Mouse (Mus musculus): ENCODE data around the gene Csnk1g2. TPM values are rescaled to one million over a fixed set of nuclear protein-coding genes. Genes with fewer than 3 reads are reported as not detected.
A peak's percentile ranks its signal among the peaks of the same experiment; 100 is the strongest.

Csnk1g2 gene
- polyA plus RNA-seq, 1 experiment from 2014 or later: 89.0 TPM

- no peaks in the 10 kb centered on the region for H3K27me3 ChIP-seq (replicated peaks)
- peak overlapping the region; percentile 50 for H3K4me2 ChIP-seq
- peaks cover 55% of the 10 kb centered on the region for H3K36me3 ChIP-seq
- H3K4me3 ChIP-seq: no peak overlapping the region
- 67% methylated on average over 12 of the region's 12 CpGs for WGBS
- H3K9ac ChIP-seq: peak overlapping the region; percentile 64
- H3K9me3 ChIP-seq: no peaks in the 10 kb centered on the region
- peaks cover 55% of the 10 kb centered on the region for H3K4me1 ChIP-seq
- H3K27ac ChIP-seq (replicated peaks): peak overlapping the region; percentile 2; the same call in 1 of the 2 replicates
- no peak for ATAC-seq (ENCODE audit: extremely low read depth, insufficient number of reproducible peaks, low FRiP score, low TSS enrichment)
Measured at GRCm38 (mm10) chr10:80584642-80585552, 37.7 kb upstream of the Csnk1g2 start.

DNA sequence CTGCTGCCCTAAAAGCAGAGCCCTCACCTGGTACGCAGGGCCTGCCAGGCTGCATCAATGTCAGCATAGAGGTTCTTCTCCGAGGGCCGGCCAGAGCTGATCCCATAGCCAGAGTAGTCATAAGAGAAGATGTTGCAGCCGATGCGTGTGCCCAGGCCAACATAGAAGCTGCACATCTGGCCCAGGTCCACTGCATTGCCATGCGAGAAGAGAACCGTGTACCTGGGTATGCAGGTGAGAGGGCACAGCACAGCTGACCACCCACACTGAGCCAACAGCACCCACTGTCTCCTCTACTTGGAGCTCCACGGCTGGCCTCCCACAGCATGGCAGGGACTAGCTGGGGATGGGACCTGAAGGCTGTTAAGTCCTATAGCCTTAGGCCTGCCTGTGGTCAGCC is 37.1 kb upstream of the Csnk1g2 start:
- peaks cover 55% of the 10 kb centered on the region for H3K4me1 ChIP-seq

DNA sequence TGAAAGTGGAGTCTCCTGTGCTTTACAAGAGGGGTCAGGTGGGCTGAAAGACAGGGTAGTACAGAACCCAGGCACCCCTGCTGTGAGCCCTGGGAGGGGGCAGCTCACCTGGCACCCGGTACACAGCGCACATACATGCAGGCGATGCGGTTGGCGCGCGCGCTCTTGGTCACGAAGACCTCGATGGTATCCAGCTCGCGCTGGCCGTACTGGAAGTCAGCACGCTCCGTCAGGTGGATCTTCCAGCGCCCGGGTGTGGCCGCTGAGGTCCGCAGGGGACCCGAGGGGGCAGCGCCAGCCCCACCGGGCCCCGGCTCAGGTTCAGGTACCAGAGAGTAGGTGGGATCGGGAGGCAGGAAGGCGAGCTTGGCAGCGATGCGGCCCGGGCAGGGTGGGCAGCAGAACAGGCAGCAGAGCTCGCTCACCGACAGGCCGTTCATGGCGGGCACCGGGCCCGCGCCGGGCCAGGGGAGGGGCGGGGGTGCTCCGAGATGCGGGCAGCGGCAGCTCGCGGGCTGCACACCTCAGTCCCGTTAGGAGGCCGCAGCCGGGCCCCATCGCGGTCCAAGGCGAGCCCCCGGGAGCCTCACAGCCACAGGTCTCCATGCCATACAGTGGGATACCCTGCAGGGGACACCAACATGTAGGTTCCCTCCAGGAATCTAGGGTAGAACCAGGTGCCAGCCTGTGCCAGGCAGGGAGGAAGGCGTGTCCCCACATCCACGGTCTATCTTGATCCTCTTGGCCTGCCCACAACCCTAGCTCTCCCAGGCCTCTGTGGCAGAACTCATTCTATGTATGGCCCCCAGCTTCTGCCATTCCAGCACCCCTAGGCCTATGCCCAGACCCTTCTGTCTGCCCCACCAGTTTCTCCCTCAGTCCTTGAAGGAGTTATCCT is 36.0 kb upstream of the Csnk1g2 start:
- Histone ChIP-seq H3K27me3 (replicated peaks) (no peaks in the 10 kb centered on the region), H3K9me3 (no peaks in the 10 kb centered on the region), H3K9ac (peak overlapping the region; percentile 64), H3K4me1 (peaks cover 55% of the 10 kb centered on the region), H3K4me3 (peak overlapping the region; percentile 24), H3K4me2 (peak overlapping the region; percentile 50), H3K27ac (replicated peaks) (peak overlapping the region; percentile 86), H3K36me3 (peaks cover 48% of the 10 kb centered on the region)
- 84% methylated on average over 46 of the region's 51 CpGs for WGBS
- no peak for ATAC-seq (ENCODE audit: extremely low read depth, insufficient number of reproducible peaks, low FRiP score, low TSS enrichment)

More for the DNA sequence above, 37.1 kb upstream of the Csnk1g2 start:
- Histone ChIP-seq H3K9me3 (no peaks in the 10 kb centered on the region), H3K36me3 (peaks cover 55% of the 10 kb centered on the region), H3K27me3 (replicated peaks) (no peaks in the 10 kb centered on the region), H3K27ac (replicated peaks) (peak overlapping the region; percentile 86; the same call in 1 of the 2 replicates), H3K4me2 (peak overlapping the region; percentile 50), H3K4me3 (peak overlapping the region; percentile 24), H3K9ac (peak overlapping the region; percentile 64; the same call in 1 of the 2 replicates)
- ATAC-seq (ENCODE audit: extremely low read depth, insufficient number of reproducible peaks, low FRiP score, low TSS enrichment): no peak
- WGBS: 91% methylated on average over 8 of the region's 8 CpGs

- Histone ChIP-seq H3K27ac (replicated peaks) (peak overlapping the region; percentile 86), H3K36me3 (peaks cover 42% of the 10 kb centered on the region), H3K4me1 (peaks cover 55% of the 10 kb centered on the region), H3K9me3 (no peaks in the 10 kb centered on the region), H3K4me3 (peak overlapping the region; percentile 24), H3K9ac (peak overlapping the region; percentile 64), H3K4me2 (peak overlapping the region; percentile 50), H3K27me3 (replicated peaks) (no peaks in the 10 kb centered on the region)
- WGBS: 45% methylated on average over 4 of the region's 4 CpGs
- ATAC-seq (ENCODE audit: extremely low read depth, insufficient number of reproducible peaks, low FRiP score, low TSS enrichment): no peak
Measured at GRCm38 (mm10) chr10:80587305-80587657, 35.4 kb upstream of the Csnk1g2 start.

GRCm38 (mm10) chr10:80589127-80589878 is 33.3 kb upstream of the Csnk1g2 start:
- WGBS: 10% methylated on average over 12 of the region's 12 CpGs

GRCm38 (mm10) chr10:80589879-80590854 is 32.5 kb upstream of the Csnk1g2 start, which contains the start of gene Abhd17a:
Abhd17a (minus strand) TSS chr10:80590341.
- H3K9ac ChIP-seq: peak within 1 kb of the TSS; percentile 92
- no peaks in the 10 kb centered on the region for H3K27me3 ChIP-seq (replicated peaks)
- peak within 1 kb of the TSS; percentile 67 for H3K27ac ChIP-seq (replicated peaks)
- H3K9me3 ChIP-seq: no peaks in the 10 kb centered on the region
- H3K4me3 ChIP-seq: peak within 1 kb of the TSS; percentile 92
- ATAC-seq (ENCODE audit: extremely low read depth, insufficient number of reproducible peaks, low FRiP score, low TSS enrichment): peak; percentile 91
- peak within 1 kb of the TSS; percentile 98 for H3K4me2 ChIP-seq
- H3K4me1 ChIP-seq: peaks cover 39% of the 10 kb centered on the region
- H3K36me3 ChIP-seq: peaks cover 16% of the 10 kb centered on the region
- WGBS: under 1% methylated on average over 73 of the region's 73 CpGs

More at GRCm38 (mm10) chr10:80589127-80589878, 33.3 kb upstream of the Csnk1g2 start:
- H3K4me1 ChIP-seq: peaks cover 48% of the 10 kb centered on the region
- peak overlapping the region; percentile 67 for H3K27ac ChIP-seq (replicated peaks)
- ATAC-seq (ENCODE audit: extremely low read depth, insufficient number of reproducible peaks, low FRiP score, low TSS enrichment): no peak
- no peaks in the 10 kb centered on the region for H3K27me3 ChIP-seq (replicated peaks)
- no peaks in the 10 kb centered on the region for H3K9me3 ChIP-seq
- peak overlapping the region; percentile 92 for H3K9ac ChIP-seq
- peaks cover 25% of the 10 kb centered on the region for H3K36me3 ChIP-seq
- H3K4me3 ChIP-seq: peak overlapping the region; percentile 92
- peak overlapping the region; percentile 98 for H3K4me2 ChIP-seq

DNA sequence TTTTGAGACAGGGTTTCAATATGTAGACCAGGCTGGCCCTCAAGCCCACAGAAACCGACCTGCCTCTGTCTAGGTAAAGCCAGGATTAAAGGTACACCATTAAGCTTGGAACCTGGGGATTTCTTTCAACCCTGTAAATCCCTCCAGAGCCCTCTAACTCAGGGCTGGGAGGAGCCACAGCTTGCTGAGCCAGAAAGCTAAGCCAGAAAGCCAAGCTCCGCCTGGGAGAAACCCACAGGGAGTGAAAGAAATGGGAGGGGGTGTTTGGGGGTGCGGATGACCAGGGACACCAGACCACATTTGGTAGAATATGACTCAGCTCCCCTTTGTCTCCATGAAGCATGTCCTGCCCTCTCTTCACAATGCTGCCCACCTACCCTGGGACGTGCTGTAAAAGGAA is 26.3 kb upstream of the Csnk1g2 start:
- no peaks in the 10 kb centered on the region for H3K4me1 ChIP-seq
- 34% methylated on average over 4 of the region's 4 CpGs for WGBS
- no peaks in the 10 kb centered on the region for H3K27me3 ChIP-seq (replicated peaks)
- ATAC-seq (ENCODE audit: extremely low read depth, insufficient number of reproducible peaks, low FRiP score, low TSS enrichment): no peak
- no peak overlapping the region for H3K4me3 ChIP-seq
- no peaks in the 10 kb centered on the region for H3K36me3 ChIP-seq
- no peak overlapping the region for H3K4me2 ChIP-seq
- H3K27ac ChIP-seq (replicated peaks): no peak overlapping the region
- no peak overlapping the region for H3K9ac ChIP-seq
- no peaks in the 10 kb centered on the region for H3K9me3 ChIP-seq

DNA sequence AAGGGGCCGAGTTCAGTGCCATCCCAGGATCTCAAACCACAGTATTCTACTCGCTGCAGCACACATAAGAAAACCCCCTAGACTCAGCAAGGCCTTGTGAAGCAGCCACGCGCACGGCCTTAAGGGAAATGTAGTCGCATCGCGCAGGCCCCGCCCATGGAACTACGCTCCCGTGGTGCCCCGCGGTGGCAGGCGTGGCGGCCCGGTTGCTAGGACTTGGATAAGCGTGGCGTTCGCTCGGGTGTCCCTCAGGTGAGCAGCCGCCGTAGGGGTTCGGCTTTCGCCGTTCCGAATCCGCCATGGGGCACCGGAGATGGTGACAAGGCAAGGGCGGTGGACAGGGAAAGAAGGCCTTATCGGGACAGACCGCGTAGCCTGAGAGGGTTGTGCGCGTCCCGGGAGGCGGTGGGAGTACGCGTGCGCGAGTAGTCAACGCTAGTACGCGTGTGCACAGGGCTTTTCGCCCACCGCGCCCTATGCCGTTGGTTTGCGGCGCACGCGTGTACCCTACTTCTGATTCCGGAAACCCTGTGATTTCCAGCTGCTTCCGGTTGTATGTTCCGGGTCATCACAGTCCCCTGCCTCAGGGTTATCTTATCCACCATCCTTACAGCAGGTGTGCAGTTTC is 19.8 kb upstream of the Csnk1g2 start, which contains the start of the genes Scamp4 and Adat3:
Scamp4 (plus strand) TSS at position 175 of the 628 bp plus-strand sequence.
Adat3 (plus strand) TSS at position 183 of the 628 bp plus-strand sequence.
- peak; percentile 80 for ATAC-seq (ENCODE audit: extremely low read depth, insufficient number of reproducible peaks, low FRiP score, low TSS enrichment)
- H3K9ac ChIP-seq: peak within 1 kb of the TSS; percentile 89
- peak within 1 kb of the TSS; percentile 87 for H3K27ac ChIP-seq (replicated peaks)
- WGBS: under 1% methylated on average over 54 of the region's 54 CpGs
- no peaks in the 10 kb centered on the region for H3K9me3 ChIP-seq
- H3K27me3 ChIP-seq (replicated peaks): no peaks in the 10 kb centered on the region
- peak within 1 kb of the TSS; percentile 87 for H3K4me3 ChIP-seq
- peaks cover 21% of the 10 kb centered on the region for H3K36me3 ChIP-seq
- H3K4me2 ChIP-seq: peak within 1 kb of the TSS; percentile 94
- peaks cover 30% of the 10 kb centered on the region for H3K4me1 ChIP-seq

- Histone ChIP-seq H3K27me3 (replicated peaks) (no peaks in the 10 kb centered on the region), H3K4me2 (peak overlapping the region; percentile 94), H3K4me3 (peak overlapping the region; percentile 87), H3K27ac (replicated peaks) (peak overlapping the region; percentile 87), H3K4me1 (peaks cover 30% of the 10 kb centered on the region), H3K36me3 (peaks cover 26% of the 10 kb centered on the region), H3K9me3 (no peaks in the 10 kb centered on the region), H3K9ac (peak overlapping the region; percentile 89)
- 28% methylated on average over 7 of the region's 7 CpGs for WGBS
- ATAC-seq (ENCODE audit: extremely low read depth, insufficient number of reproducible peaks, low FRiP score, low TSS enrichment): no peak
Measured at GRCm38 (mm10) chr10:80603364-80603763, 19.3 kb upstream of the Csnk1g2 start.
